Mouse (Mus musculus): ENCODE results near the gene Fem1a. TPM values are rescaled to one million over a fixed set of nuclear protein-coding genes. Genes with fewer than 3 reads are reported as not detected.

Gene Fem1a
- polyA plus RNA-seq, 1 experiment from 2014 or later = 17.2 TPM

DNA sequence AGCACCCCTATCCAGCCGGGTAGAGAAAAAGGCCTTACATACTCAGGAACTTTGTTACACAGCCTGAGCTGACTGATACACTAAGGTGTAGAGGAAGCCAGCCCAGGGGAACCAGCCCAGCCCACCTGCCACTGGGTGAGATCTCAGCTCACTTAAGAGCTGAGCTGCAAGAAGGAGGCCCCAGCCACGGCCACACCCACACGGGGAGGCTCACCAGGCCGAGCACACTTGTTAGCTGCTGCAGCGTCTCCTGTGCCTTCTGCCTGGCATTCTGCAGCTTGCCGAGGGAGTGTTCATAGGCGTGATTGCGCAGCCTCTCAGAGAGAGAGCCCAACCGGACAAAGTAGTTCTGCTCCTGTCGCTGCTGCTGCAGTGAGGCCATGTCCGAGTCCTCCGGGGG, 24.6 kb downstream of the Fem1a start:
- no peak for ATAC-seq (ENCODE audit: extremely low read depth, insufficient number of reproducible peaks, low FRiP score, low TSS enrichment)
- H3K4me3 ChIP-seq = no peak overlapping the region
- H3K9ac ChIP-seq = no peak overlapping the region
- peaks cover 84% of the 10 kb centered on the region for H3K36me3 ChIP-seq
- WGBS = 82% methylated on average over 12 of the region's 12 CpGs
- peaks cover 26% of the 10 kb centered on the region for H3K4me1 ChIP-seq
- H3K27ac ChIP-seq (replicated peaks) = no peak overlapping the region
- H3K9me3 ChIP-seq = no peaks in the 10 kb centered on the region
- H3K4me2 ChIP-seq = no peak overlapping the region
- no peaks in the 10 kb centered on the region for H3K27me3 ChIP-seq (replicated peaks)

DNA sequence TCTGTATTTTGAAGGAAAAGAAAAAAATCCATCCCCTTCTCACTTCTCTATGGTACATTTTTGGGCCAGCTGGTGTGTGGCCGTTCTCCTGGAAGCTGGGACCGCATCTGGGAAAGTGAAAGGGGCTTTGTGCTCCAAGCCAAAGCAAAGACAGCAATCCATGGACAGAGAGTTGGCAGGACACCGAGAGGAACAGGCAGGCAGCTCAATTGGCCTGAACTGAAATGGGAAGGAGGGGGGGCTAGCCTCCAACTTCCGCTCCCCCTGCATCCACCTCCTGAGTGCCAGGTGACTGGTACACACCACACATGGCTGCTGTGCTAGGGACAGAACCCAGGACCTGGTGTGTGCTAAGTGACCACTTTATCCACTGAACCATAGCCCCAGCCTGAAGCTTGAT, 26.2 kb downstream of the Fem1a start:
- Histone ChIP-seq H3K4me2 (no peak overlapping the region), H3K4me3 (no peak overlapping the region), H3K9me3 (no peaks in the 10 kb centered on the region), H3K27me3 (replicated peaks) (no peaks in the 10 kb centered on the region), H3K27ac (replicated peaks) (no peak overlapping the region), H3K4me1 (peaks cover 28% of the 10 kb centered on the region), H3K9ac (no peak overlapping the region), H3K36me3 (peaks cover 90% of the 10 kb centered on the region)
- WGBS = 86% methylated on average over 4 of the region's 4 CpGs
- ATAC-seq (ENCODE audit: extremely low read depth, insufficient number of reproducible peaks, low FRiP score, low TSS enrichment) = no peak

- ATAC-seq (ENCODE audit: extremely low read depth, insufficient number of reproducible peaks, low FRiP score, low TSS enrichment) = no peak
- Histone ChIP-seq H3K36me3 (peaks cover 85% of the 10 kb centered on the region), H3K4me1 (peaks cover 28% of the 10 kb centered on the region), H3K27me3 (replicated peaks) (no peaks in the 10 kb centered on the region), H3K4me2 (no peak overlapping the region), H3K9me3 (no peaks in the 10 kb centered on the region), H3K9ac (no peak overlapping the region), H3K27ac (replicated peaks) (no peak overlapping the region), H3K4me3 (no peak overlapping the region)
- 93% methylated on average over 8 of the region's 8 CpGs for WGBS
Measured at GRCm38 (mm10) chr17:56283316-56283715, 26.7 kb downstream of the Fem1a start.

- peaks cover 63% of the 10 kb centered on the region for H3K36me3 ChIP-seq
- 89% methylated on average over 11 of the region's 11 CpGs for WGBS
- no peak overlapping the region for H3K27ac ChIP-seq (replicated peaks)
- H3K4me3 ChIP-seq = no peak overlapping the region
- H3K9ac ChIP-seq = no peak overlapping the region
- H3K9me3 ChIP-seq = no peaks in the 10 kb centered on the region
- peaks cover 38% of the 10 kb centered on the region for H3K4me1 ChIP-seq
- ATAC-seq (ENCODE audit: extremely low read depth, insufficient number of reproducible peaks, low FRiP score, low TSS enrichment) = no peak
- no peak overlapping the region for H3K4me2 ChIP-seq
- H3K27me3 ChIP-seq (replicated peaks) = no peaks in the 10 kb centered on the region
Measured at GRCm38 (mm10) chr17:56285995-56286394, 29.4 kb downstream of the Fem1a start.

GRCm38 (mm10) chr17:56287830-56288229, 31.2 kb downstream of the Fem1a start:
- peak overlapping the region; percentile 88 for H3K9ac ChIP-seq
- peaks cover 45% of the 10 kb centered on the region for H3K36me3 ChIP-seq
- H3K4me1 ChIP-seq = peaks cover 48% of the 10 kb centered on the region
- peak overlapping the region; percentile 62 for H3K4me3 ChIP-seq
- H3K27ac ChIP-seq (replicated peaks) = peak overlapping the region; percentile 94
- 42% methylated on average over 3 of the region's 3 CpGs for WGBS
- H3K9me3 ChIP-seq = no peaks in the 10 kb centered on the region
- H3K4me2 ChIP-seq = peak overlapping the region; percentile 90
- H3K27me3 ChIP-seq (replicated peaks) = no peaks in the 10 kb centered on the region
- peak; percentile 10; the same call in 1 of the 2 replicates for ATAC-seq (ENCODE audit: extremely low read depth, insufficient number of reproducible peaks, low FRiP score, low TSS enrichment)

DNA sequence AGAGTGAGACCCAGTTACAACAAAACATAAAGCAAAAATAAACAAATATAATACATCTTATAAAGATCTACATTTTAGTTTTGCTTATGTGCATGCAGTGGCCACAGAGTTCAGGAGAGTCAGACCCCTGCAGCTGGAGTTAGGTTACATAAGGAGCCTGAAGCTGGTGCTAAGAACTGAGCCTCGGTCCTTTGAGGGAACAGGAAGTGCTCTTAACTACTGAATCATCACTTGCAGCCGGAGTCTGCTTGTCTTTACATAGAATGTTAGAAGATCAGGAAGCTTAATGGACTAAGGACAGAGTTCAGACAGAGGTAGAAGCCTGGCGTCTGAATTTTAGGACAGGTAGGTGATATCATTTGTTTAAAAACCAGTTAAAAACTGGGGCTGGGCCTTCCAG, 32.3 kb downstream of the Fem1a start:
- no peaks in the 10 kb centered on the region for H3K27me3 ChIP-seq (replicated peaks)
- peak overlapping the region; percentile 88 for H3K9ac ChIP-seq
- H3K9me3 ChIP-seq = no peaks in the 10 kb centered on the region
- peaks cover 48% of the 10 kb centered on the region for H3K4me1 ChIP-seq
- H3K27ac ChIP-seq (replicated peaks) = peak overlapping the region; percentile 94
- ATAC-seq (ENCODE audit: extremely low read depth, insufficient number of reproducible peaks, low FRiP score, low TSS enrichment) = no peak
- WGBS = 37% methylated on average over 3 of the region's 3 CpGs
- peak overlapping the region; percentile 90 for H3K4me2 ChIP-seq
- H3K4me3 ChIP-seq = peak overlapping the region; percentile 62
- peaks cover 35% of the 10 kb centered on the region for H3K36me3 ChIP-seq

GRCm38 (mm10) chr17:56289371-56290331, 33.0 kb downstream of the Fem1a start:
- Histone ChIP-seq H3K27me3 (replicated peaks) (no peaks in the 10 kb centered on the region), H3K9me3 (no peaks in the 10 kb centered on the region), H3K4me2 (peak overlapping the region; percentile 90), H3K4me1 (peaks cover 48% of the 10 kb centered on the region), H3K9ac (peak overlapping the region; percentile 88), H3K4me3 (peak overlapping the region; percentile 62), H3K27ac (replicated peaks) (peak overlapping the region; percentile 94), H3K36me3 (peaks cover 27% of the 10 kb centered on the region)
- peak; percentile 12; the same call in 1 of the 2 replicates for ATAC-seq (ENCODE audit: extremely low read depth, insufficient number of reproducible peaks, low FRiP score, low TSS enrichment)
- WGBS = 2% methylated on average over 23 of the region's 23 CpGs

- Histone ChIP-seq H3K27me3 (replicated peaks) (no peaks in the 10 kb centered on the region), H3K27ac (replicated peaks) (peak overlapping the region; percentile 94), H3K9ac (peak overlapping the region; percentile 88), H3K4me3 (peak overlapping the region; percentile 62), H3K4me1 (peaks cover 48% of the 10 kb centered on the region), H3K36me3 (peaks cover 18% of the 10 kb centered on the region), H3K4me2 (peak overlapping the region; percentile 90), H3K9me3 (no peaks in the 10 kb centered on the region)
- 3% methylated on average over 17 of the region's 17 CpGs for WGBS
- ATAC-seq (ENCODE audit: extremely low read depth, insufficient number of reproducible peaks, low FRiP score, low TSS enrichment) = peak; percentile 85
Measured at GRCm38 (mm10) chr17:56290388-56291170, 34.0 kb downstream of the Fem1a start.

DNA sequence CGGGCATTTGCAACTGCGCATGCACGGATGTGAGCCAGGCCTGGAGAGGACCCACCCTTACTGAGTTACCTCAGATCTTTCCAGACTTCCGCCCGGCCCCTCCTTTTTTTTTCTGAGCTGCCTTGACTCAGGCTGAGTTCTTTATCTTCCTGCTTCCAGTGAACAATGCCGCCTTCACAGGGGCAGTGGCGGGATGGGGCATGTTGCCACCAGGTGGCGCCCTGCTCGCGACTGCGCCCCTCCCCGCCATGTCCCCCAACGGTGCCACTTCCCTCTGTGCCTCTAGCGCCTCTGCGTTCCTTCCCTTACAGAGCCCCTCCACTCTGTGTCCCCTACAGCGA, 34.5 kb downstream of the Fem1a start:
- Histone ChIP-seq H3K9me3 (no peaks in the 10 kb centered on the region), H3K4me3 (peak overlapping the region; percentile 62), H3K4me1 (peaks cover 48% of the 10 kb centered on the region), H3K27ac (replicated peaks) (peak overlapping the region; percentile 94), H3K36me3 (peaks cover 12% of the 10 kb centered on the region), H3K9ac (peak overlapping the region; percentile 88), H3K27me3 (replicated peaks) (no peaks in the 10 kb centered on the region), H3K4me2 (peak overlapping the region; percentile 90)
- under 1% methylated on average over 16 of the region's 16 CpGs for WGBS
- ATAC-seq (ENCODE audit: extremely low read depth, insufficient number of reproducible peaks, low FRiP score, low TSS enrichment) = peak; percentile 54

- H3K36me3 ChIP-seq = peaks cover 4% of the 10 kb centered on the region
- peaks cover 44% of the 10 kb centered on the region for H3K4me1 ChIP-seq
- no peak for ATAC-seq (ENCODE audit: extremely low read depth, insufficient number of reproducible peaks, low FRiP score, low TSS enrichment)
- H3K4me3 ChIP-seq = no peak overlapping the region
- H3K27me3 ChIP-seq (replicated peaks) = no peaks in the 10 kb centered on the region
- peak overlapping the region; percentile 90 for H3K4me2 ChIP-seq
- no peaks in the 10 kb centered on the region for H3K9me3 ChIP-seq
- 79% methylated on average over 7 of the region's 7 CpGs for WGBS
- peak overlapping the region; percentile 94; the same call in 1 of the 2 replicates for H3K27ac ChIP-seq (replicated peaks)
- peak overlapping the region; percentile 75 for H3K9ac ChIP-seq
Measured at GRCm38 (mm10) chr17:56291826-56292475, 35.3 kb downstream of the Fem1a start.
